Mouse (Mus musculus) neutrophil, adult 5-6 weeks (primary cell): Measurements from ENCODE around the gene Gjb5. TPM values are rescaled to one million over a fixed set of nuclear protein-coding genes. Genes with fewer than 3 reads are reported as not detected.

ENCODE experiments used
- ATAC-seq: fragments of 151-379, 151-347 bp; 2 replicates; pipeline ENCODE4 v1.8.0; 2017; ENCODE audit warnings: mild to moderate bottlenecking, moderate TSS enrichment; ENCODE audit not compliant: insufficient number of reproducible peaks, poor library complexity, low FRiP score, severe bottlenecking; ENCODE audit errors: extremely low read depth
- total RNA-seq: library from RNA; stranded (forward); fragments of 200-1000 nt; gene quantifications from 2 replicates; pipeline ENCODE4 v1.2.3, GENCODE M21; 2017

The Gjb5 gene
- total RNA-seq, 1 experiment from 2014 or later, result not detected

DNA sequence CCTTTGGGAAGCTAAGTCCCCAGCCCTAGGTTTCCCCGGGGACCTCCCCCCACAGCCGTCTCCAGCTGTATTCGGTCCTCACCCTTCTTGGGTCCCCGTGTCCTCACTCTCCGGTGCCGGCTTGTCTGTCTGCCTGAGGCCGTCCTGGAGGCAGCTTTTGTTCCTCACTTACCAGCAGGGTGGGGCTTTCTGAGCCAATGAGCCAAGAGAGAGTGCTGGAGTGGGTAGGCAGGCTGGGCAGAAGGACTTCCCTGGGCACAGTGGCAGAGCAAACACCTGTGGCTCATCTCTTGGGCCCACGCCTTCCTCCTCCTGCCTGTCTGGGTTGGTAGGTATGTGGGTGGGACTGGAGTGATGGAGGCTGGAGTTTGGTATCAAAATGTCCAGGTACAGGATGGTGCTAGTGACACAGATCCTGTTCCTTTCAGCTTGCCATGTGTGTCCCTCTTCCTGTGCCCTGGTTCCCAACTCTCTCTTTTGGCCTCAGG, 4.0 kb downstream of the Gjb5 start, which contains the start of gene Gjb4:
TSS of gene Gjb4 (minus strand) at position 131 of the 488 bp plus-strand sequence.
- ATAC-seq, result no peak

DNA sequence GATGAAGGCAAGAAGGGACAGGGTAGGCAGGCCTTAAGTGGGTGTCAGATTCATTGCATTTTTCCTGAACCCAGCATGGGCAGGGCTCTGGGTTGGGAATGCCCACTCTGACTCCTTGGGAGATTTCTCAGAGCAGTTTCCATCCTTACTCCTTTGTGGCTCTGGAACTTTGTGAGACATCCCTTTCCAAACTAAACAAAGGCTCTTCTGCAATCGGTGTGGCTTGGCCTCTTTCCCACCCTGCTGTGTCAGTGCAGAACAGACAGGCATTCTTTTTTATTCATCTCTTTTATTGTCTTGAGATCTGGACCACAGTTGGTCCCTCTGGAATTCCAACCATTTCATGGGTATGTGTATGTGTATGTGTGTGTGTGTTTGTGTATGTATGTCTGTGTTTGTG, 5.4 kb downstream of the Gjb5 start:
- no peak for ATAC-seq

- ATAC-seq, result no peak
Observed at GRCm38 (mm10) chr4:127349560-127350300, 8.3 kb downstream of the Gjb5 start.

DNA sequence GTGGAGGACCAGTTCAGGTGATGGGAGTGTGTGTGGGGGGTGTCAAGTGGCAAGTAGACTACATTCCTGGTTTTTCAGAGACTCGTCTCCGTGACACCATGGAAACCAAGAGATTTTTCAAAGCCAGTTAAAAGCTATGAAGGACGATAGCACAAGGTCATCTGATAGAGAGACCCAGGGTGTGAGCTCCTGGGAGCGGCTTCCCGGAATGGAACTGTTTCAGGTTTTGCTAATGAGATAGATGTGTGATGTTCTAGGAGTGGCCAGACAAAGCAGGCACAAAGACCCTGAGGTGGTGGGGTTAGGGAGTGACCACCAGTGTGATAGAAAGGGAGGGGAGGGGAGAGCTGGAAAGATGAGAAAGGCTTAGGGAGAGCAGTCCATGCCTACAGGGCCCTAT, 13.0 kb downstream of the Gjb5 start:
- no peak for ATAC-seq

- no peak for ATAC-seq
Observed at GRCm38 (mm10) chr4:127341372-127341771, 16.6 kb downstream of the Gjb5 start.

GRCm38 (mm10) chr4:127337668-127338067, 20.3 kb downstream of the Gjb5 start:
- ATAC-seq, result no peak

DNA sequence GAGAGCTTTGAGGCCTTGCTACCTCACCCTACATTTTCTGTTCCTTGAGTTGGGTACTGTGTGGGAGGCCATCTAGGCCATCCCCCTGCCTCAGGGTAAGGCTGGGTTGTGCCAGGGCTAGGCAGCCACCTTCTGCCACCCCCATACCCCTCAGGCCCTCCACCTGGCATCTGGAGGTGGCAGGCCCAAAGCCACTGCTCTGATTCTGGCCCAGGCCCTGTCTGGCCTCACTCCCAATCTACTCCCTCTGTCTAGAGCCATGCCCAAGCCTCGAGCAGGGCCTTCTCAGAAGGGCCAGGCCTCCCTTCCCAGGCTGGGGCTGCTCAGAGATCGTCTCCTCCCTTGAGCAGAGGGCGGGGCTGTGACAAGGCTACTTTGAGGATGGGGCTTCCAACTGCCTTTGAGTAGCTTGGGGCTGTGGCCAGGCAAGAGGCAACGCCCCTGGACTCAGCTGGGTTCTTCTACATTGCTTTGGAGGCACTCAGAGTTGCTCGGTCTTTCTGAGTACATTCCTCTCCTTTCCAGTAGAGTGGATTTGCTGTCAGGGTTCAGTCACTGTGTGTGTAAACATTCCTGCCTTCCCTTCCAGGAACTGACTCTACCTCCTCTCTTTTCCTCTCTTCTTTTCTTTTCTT, 23.0 kb downstream of the Gjb5 start:
- ATAC-seq, result no peak

DNA sequence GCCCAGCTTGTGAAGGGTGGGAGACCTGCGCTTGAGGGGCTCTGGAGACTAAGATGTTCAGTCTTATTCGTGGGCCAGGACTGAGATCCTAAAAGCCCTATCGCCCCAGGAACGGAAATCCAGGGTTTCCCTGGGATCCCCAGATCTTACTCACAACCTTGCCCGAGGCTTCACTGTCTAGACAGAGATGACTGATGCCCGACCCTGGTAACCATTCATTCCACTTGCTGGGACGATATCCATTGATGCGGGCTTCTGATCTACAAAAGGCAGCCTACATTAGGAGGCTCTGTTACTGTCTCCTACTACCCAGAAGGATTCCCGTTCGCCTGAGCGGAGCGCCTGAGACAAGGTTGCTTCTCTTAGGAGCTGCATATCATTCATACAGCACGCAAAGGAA, 26.8 kb downstream of the Gjb5 start:
- ATAC-seq, result no peak

DNA sequence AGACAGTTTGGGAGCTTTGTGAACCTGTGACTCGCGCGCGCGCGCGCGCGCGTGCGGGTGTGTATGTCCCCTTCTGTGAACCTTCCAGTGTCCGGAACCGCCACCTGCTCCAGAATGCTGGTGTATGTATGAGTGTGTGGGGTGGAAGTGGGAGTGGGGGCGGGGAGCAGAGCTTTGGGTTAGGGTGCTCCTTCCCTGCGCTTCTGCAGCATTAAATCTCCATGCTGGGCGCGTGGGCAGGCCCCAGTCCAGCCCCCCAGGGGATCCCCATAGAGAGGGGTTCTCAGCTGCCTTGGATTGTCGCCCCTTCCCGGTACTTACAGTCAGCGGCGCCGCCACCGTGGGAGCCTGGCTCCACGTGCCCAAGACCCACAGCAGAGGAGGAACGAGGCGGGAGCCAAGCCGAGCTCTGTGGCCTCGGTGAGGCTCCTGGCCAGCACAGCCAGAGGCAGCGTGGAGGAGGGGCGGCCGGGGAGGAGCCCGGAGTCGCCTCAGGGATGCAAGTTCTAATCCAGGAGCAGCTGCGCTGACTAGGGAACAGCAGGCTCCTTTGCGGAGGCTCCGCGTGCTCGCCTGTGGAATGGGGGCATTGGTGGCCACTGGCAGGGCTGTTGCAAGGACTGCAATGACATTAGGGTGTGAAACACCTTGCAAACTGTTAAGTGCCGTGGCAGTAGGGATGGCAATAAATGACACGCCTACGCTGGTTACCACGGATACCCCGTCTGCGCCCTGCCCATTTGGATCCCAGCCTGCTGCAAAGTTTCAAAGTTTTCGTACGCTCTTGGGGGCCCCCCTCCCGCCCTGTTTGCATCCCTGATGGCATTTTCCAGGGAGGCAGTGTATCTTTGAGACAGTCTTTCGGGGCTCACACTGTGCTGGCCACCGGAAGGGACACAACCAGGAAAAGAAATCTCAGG, 27.5 kb downstream of the Gjb5 start, which contains the start of gene Gjb3:
TSS of gene Gjb3 (minus strand) at position 664 of the 920 bp plus-strand sequence.
- ATAC-seq, result no peak

DNA sequence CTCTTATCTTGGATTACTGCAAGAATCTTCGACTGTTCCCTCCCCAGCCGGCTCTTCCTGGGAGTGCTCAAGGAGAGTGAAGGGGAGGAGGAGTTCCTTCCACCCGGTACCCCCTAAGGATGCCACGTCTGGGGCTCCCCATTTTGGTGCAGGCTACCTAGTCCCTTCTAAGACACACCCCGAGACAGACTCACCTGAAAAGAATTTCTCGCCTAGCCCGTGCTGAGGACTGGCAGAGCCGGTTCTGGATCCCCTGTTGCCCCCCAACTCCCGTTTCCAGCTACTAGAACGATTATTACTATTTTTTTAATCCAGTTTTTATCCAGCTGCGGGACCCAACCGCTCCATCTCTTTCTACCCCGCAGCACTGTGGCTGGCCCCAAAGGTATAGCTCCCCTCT, 28.2 kb downstream of the Gjb5 start:
- no peak for ATAC-seq

- ATAC-seq, result no peak
Observed at GRCm38 (mm10) chr4:127329046-127329445, 28.9 kb downstream of the Gjb5 start.

DNA sequence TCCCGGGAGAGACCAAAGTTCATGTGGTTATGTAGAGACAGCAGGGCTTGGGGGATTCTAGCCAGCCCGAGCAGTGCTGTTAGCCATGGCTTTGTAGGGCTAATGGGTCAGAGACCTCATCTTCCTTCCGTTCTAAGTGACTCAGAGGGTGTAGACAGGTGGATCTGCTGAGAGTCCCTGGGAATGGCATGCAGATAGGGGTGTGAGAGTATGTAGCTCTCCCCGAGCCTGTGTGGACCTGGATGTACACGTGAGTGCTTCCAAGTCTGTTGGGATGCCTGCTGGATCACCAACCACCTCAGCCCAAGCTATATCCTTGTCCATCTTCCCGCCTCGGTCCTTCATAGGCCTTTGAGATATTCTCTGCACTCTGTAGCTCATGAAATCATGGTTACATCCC, 29.6 kb downstream of the Gjb5 start:
- no peak for ATAC-seq

DNA sequence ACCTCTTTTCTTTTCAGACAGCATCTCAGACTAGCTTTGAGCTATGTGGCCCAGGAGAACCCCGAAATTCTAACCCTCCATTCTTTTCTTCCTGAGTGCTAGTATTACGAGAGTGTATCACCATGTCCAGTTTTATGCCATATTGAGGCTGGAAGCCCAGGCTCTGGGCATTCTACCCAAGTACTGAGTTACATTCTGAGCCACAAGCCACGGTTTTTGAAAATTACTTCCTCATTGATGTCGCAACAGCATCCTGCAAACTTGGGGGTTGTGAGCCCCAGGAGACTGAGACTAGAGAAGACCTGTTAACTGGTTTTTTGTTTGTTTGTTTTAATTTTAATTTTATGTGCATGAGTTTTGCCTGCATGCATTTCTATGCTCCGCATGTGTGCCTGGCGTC, 30.2 kb downstream of the Gjb5 start:
- no peak for ATAC-seq

GRCm38 (mm10) chr4:127327258-127327657, 30.7 kb downstream of the Gjb5 start:
- ATAC-seq, result no peak

DNA sequence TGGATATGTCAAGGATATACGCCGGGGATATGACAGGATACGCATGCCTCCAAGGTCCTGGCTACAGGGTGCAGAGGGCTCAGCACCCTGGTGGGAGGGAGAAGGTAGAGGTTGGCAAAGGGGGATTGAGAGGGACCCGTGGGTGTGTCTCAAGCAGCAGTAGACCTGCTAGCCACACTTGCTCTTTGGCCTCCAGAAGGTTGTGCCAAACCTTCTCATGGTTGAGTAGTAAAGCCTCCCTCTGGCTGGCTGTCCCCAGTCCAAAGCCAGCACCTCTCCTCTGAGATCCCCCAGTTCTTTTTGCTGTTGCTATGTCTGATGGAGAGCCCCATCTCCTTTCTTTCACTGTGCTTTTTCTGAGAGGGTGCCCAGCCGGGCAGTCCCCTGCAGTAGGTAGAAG, 32.7 kb downstream of the Gjb5 start:
- no peak for ATAC-seq

GRCm38 (mm10) chr4:127324759-127325158, 33.2 kb downstream of the Gjb5 start:
- peak; percentile 47 for ATAC-seq

DNA sequence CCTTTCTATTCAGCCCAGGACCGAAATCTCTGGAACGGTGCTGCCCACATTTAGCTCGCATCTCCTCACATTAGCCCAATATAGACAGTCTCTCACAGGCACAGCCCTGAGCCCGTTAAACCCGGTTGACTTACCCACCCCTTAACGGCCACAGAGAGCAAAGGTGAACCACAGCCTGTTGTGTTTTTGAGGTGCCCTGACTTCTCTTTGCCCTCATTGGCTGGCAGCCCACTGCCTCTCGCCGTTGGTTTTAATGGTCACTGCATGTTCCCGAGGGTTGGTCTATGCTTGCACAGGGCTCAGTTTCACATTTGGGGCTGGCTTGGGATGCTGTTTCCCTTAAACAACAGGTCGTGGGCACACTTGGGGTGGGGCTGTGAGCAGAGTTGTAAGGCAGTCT, 33.7 kb downstream of the Gjb5 start:
- no peak for ATAC-seq

- no peak for ATAC-seq
Observed at GRCm38 (mm10) chr4:127323651-127324050, 34.3 kb downstream of the Gjb5 start.

- ATAC-seq, result peak; percentile 62; the same call in 1 of the 2 replicates
Observed at GRCm38 (mm10) chr4:127319613-127320012, 38.4 kb downstream of the Gjb5 start.
